In genomic region chr13:38992529-38992928, GRCm38 (mm10) we compare ENCODE assay signal across 10 mouse cellular contexts. TPM values are rescaled to one million over a fixed set of nuclear protein-coding genes. Genes with fewer than 3 reads are reported as not detected.
A peak's percentile ranks its signal among the peaks of the same experiment; 100 is the strongest.
DNase-seq lines count a peak whose midpoint lies in the region; ATAC-seq lines count a peak whose summit lies in the region.
"Had no signal": no experiment of that assay in that cellular context is flagged by ENCODE, and none has a peak within 500 bp of the region (broad histone marks: within the 10 kb centered on the region; RNA-seq: fewer than 3 reads in every experiment).

No protein-coding gene starts in this region.

- no peak overlapping the region for H3K4me2 ChIP-seq in forebrain, embryonic 15.5 days (replicated peaks)
- no peak overlapping the region for H3K4me2 ChIP-seq in neural tube, embryonic 11.5 days (ENCODE audit: low read depth)
- H3K4me2 ChIP-seq: hindbrain, embryonic 15.5 days; neural tube, embryonic 12.5 days had no signal

- no peaks in the 10 kb centered on the region for H3K9me3 ChIP-seq in forebrain, embryonic 15.5 days
- H3K9me3 ChIP-seq in neural tube, embryonic 11.5 days (ENCODE audit: control insufficient read depth, low read length) = no peaks in the 10 kb centered on the region
- H3K9me3 ChIP-seq: hindbrain, embryonic 15.5 days; neural tube, embryonic 12.5 days had no signal

- no peak overlapping the region for H3K9ac ChIP-seq in forebrain, embryonic 15.5 days (replicated peaks)
- H3K9ac ChIP-seq in neural tube, embryonic 11.5 days (ENCODE audit: low read length) = no peak overlapping the region
- H3K9ac ChIP-seq: hindbrain, embryonic 15.5 days; neural tube, embryonic 12.5 days had no signal

- H3K4me1 ChIP-seq in forebrain, embryonic 15.5 days = no peaks in the 10 kb centered on the region
- H3K4me1 ChIP-seq in neural tube, embryonic 11.5 days (ENCODE audit: control insufficient read depth, insufficient read depth, low read length) = no peaks in the 10 kb centered on the region
- H3K4me1 ChIP-seq: hindbrain, embryonic 15.5 days; neural tube, embryonic 12.5 days had no signal

- 15% methylated on average over 5 of the region's 5 CpGs for WGBS in forebrain, embryonic 15.5 days
- 39% methylated on average over 5 of the region's 5 CpGs for WGBS in neural tube, embryonic 11.5 days

- no peaks in the 10 kb centered on the region for H3K36me3 ChIP-seq in forebrain, embryonic 15.5 days
- no peaks in the 10 kb centered on the region for H3K36me3 ChIP-seq in neural tube, embryonic 11.5 days (ENCODE audit: control insufficient read depth, insufficient read depth, low read length)
- H3K36me3 ChIP-seq: hindbrain, embryonic 15.5 days; neural tube, embryonic 12.5 days had no signal

- peak; percentile 7 for DNase-seq in gastrocnemius, postnatal 10 days
- DNase-seq in gastrocnemius, postnatal 25 days = no peak
- DNase-seq in 3T3-L1 (ENCODE audit: low read depth, low spot score) = peak; percentile 65
- DNase-seq in adrenal gland, postnatal 25 days = peak; percentile 15
- DNase-seq in layer of hippocampus, adult 9-11 months = peak; percentile 11
- peak; percentile 49 for DNase-seq in neural tube, embryonic 11.5 days (ENCODE audit: low spot score)

- H3K27ac ChIP-seq in forebrain, embryonic 15.5 days (replicated peaks) = no peak overlapping the region
- no peak overlapping the region for H3K27ac ChIP-seq in neural tube, embryonic 11.5 days (ENCODE audit: low read depth, low read length)
- H3K27ac ChIP-seq: hindbrain, embryonic 15.5 days; neural tube, embryonic 12.5 days had no signal

- ATAC-seq in forebrain, embryonic 15.5 days (replicated peaks) = peak; percentile 68; the same call in 1 of the 2 replicates
- ATAC-seq in neural tube, embryonic 11.5 days (ENCODE audit: insufficient read depth, low FRiP score, low TSS enrichment) = no peak
- ATAC-seq in monocyte, adult 5-6 weeks (replicated peaks; ENCODE audit: insufficient number of reproducible peaks, low FRiP score, low TSS enrichment, poor library complexity, severe bottlenecking) = no peak

- no peak overlapping the region for H3K4me3 ChIP-seq in forebrain, embryonic 15.5 days
- no peak overlapping the region for H3K4me3 ChIP-seq in neural tube, embryonic 11.5 days (ENCODE audit: low read depth, low read length)
- H3K4me3 ChIP-seq: hindbrain, embryonic 15.5 days; neural tube, embryonic 12.5 days had no signal

- H3K27me3 ChIP-seq in forebrain, embryonic 15.5 days = no peaks in the 10 kb centered on the region
- H3K27me3 ChIP-seq in neural tube, embryonic 11.5 days (ENCODE audit: control insufficient read depth, insufficient read depth, low read length) = no peaks in the 10 kb centered on the region
- H3K27me3 ChIP-seq: hindbrain, embryonic 15.5 days; neural tube, embryonic 12.5 days had no signal

RNA-seq across cellular contexts. Expression of gene Slc35b3, which starts 31.9 kb away (rescaled TPM):
- 1 to 10 TPM; 5.0 to 6.3 TPM for total RNA-seq in gastrocnemius, postnatal 10 days (2021)
- 1 to 10 TPM; 1.7 to 2.9 TPM for total RNA-seq in gastrocnemius, postnatal 25 days (2021)
- total RNA-seq in adrenal gland, postnatal 25 days (2021) = 22.0 and 30.1 TPM in 2 replicates
- polyA plus RNA-seq in forebrain, embryonic 15.5 days (2015; fragmentation: Nextera tagmentation; extraction: Ambion mirVana) = 30.9 and 33.0 TPM in 2 replicates
- polyA plus RNA-seq in neural tube, embryonic 11.5 days (2014; fragmentation: Nextera tagmentation; extraction: Ambion mirVana) = 32.0 and 32.2 TPM in 2 replicates
- total RNA-seq in monocyte, adult 5-6 weeks (2017) = 53.4 to 68.6 TPM (median 65.8 TPM) in 3 replicates
